Mouse (Mus musculus) E14TG2a.4 (cell line): ENCODE results near the gene Slc24a5.

Experiments used
- CTCF ChIP-seq: conservative IDR thresholded peaks from 2 replicates; pipeline ENCODE4 v1.5.1; 2014; ENCODE audit warnings: low read length
- POU5F1 ChIP-seq: IDR thresholded peaks from 2 replicates; pipeline ENCODE4 v1.6.1; 2014; ENCODE audit warnings: low read length, borderline replicate concordance

DNA sequence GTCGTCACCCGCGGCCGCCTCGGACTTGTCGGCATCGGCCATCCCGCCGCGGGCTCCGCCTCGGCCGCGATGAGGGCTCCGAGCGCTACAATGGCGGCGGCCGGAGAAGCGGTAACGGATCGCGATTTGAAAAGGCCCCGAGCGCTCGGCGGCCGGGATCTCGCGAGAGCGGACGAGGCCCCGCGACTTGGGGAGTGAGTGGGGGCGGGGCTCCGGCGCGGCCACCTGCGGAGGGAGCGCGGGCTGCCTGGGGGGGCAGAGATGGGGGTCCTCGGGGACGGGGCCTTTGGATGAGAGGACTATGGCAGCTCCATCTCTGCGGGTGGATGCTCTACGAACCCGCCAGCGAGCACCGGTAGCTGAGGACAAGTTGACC, 55.5 kb downstream of the Slc24a5 start, which contains the start of gene Myef2:
- TF ChIP-seq CTCF: no peak
- TF ChIP-seq POU5F1: no peak
